Mouse (Mus musculus) c-Kit-positive CD71-positive TER-119-negative erythroid progenitor cells, embryonic 14.5 days (primary cell): ENCODE results near the gene Palld.

ENCODE experiments used
- DNase-seq: peaks from one replicate; pipeline ENCODE4 v3.0.0-alpha.2; 2013; ENCODE audit warnings: low read depth

Palld gene

GRCm38 (mm10) chr8:61865365-61865764 lies 37.1 kb downstream of the Palld start:
- DNase-seq, result no peak

GRCm38 (mm10) chr8:61851270-61851669 lies 51.2 kb downstream of the Palld start:
- no peak for DNase-seq

GRCm38 (mm10) chr8:61848581-61849162 lies 53.8 kb downstream of the Palld start:
- DNase-seq, result no peak

- DNase-seq, result no peak
These were observed 55.0 kb downstream of the Palld start for GRCm38 (mm10) chr8:61847494-61847893.

GRCm38 (mm10) chr8:61844992-61845391 lies 57.5 kb downstream of the Palld start:
- DNase-seq, result no peak

GRCm38 (mm10) chr8:61844575-61844974 lies 57.9 kb downstream of the Palld start:
- DNase-seq, result no peak

- DNase-seq, result no peak
These were observed 58.7 kb downstream of the Palld start for GRCm38 (mm10) chr8:61843776-61844175.

- DNase-seq, result no peak
These were observed 69.3 kb downstream of the Palld start for GRCm38 (mm10) chr8:61833211-61833610.

- no peak for DNase-seq
These were observed 70.5 kb downstream of the Palld start for GRCm38 (mm10) chr8:61831944-61832343.

- DNase-seq, result no peak
These were observed 71.7 kb downstream of the Palld start for GRCm38 (mm10) chr8:61830821-61831220.

GRCm38 (mm10) chr8:61824563-61824962 lies 77.9 kb downstream of the Palld start:
- DNase-seq, result peak; percentile 16

- no peak for DNase-seq
These were observed 79.3 kb downstream of the Palld start for GRCm38 (mm10) chr8:61823157-61823556.

- DNase-seq, result no peak
These were observed 98.7 kb downstream of the Palld start for GRCm38 (mm10) chr8:61803764-61804163.

GRCm38 (mm10) chr8:61802840-61803239 lies 99.7 kb downstream of the Palld start:
- no peak for DNase-seq

GRCm38 (mm10) chr8:61797391-61797947 lies 105.0 kb downstream of the Palld start:
- DNase-seq, result no peak

GRCm38 (mm10) chr8:61796537-61797050 lies 105.9 kb downstream of the Palld start:
- no peak for DNase-seq

GRCm38 (mm10) chr8:61789946-61790345 lies 112.5 kb downstream of the Palld start:
- no peak for DNase-seq

- no peak for DNase-seq
These were observed 113.2 kb downstream of the Palld start for GRCm38 (mm10) chr8:61789289-61789688.

- no peak for DNase-seq
These were observed 119.5 kb downstream of the Palld start for GRCm38 (mm10) chr8:61782931-61783491.

- no peak for DNase-seq
These were observed 121.7 kb downstream of the Palld start for GRCm38 (mm10) chr8:61780652-61781257.

GRCm38 (mm10) chr8:61778194-61778593 lies 124.3 kb downstream of the Palld start:
- DNase-seq, result no peak

- no peak for DNase-seq
These were observed 125.9 kb downstream of the Palld start for GRCm38 (mm10) chr8:61776560-61776959.

- DNase-seq, result no peak
These were observed 126.6 kb downstream of the Palld start for GRCm38 (mm10) chr8:61775936-61776335.
